ENCODE assay signal across 8 mouse cellular contexts in genomic region chr11:119258572-119259322, GRCm38 (mm10). TPM values are rescaled to one million over a fixed set of nuclear protein-coding genes. Genes with fewer than 3 reads are reported as not detected.
DNase-seq lines count a peak whose midpoint lies in the region; ATAC-seq and TF ChIP-seq lines count a peak whose summit lies in the region.

No protein-coding gene starts in this region.

- DNase-seq in adrenal gland, adult 2 months: peak; percentile 82
- DNase-seq in gastrocnemius, adult 8-10 months (ENCODE audit: low spot score in 2 of 2): peak; percentile 52 to 55
- DNase-seq in layer of hippocampus, postnatal 36 days: peak; percentile 56 to 68
- peak; percentile 88 for DNase-seq in lung, postnatal 10 days
- DNase-seq in ovary, postnatal 14 days (ENCODE audit: low spot score): peak; percentile 54
- peak; percentile 75 for DNase-seq in urinary bladder, postnatal 14 days (ENCODE audit: low spot score)

- H3K9me3 ChIP-seq in hindbrain, embryonic 16.5 days (ENCODE audit: control insufficient read depth, low read length): no peaks in the 10 kb centered on the region

- TF ChIP-seq POLR2A in cortical plate, adult 2 months (IDR thresholded peaks at IDR 0.05; ENCODE audit: extremely low read depth, insufficient read depth, low read length): peak; percentile 26; the same call in 1 of the 2 replicates

- H3K9ac ChIP-seq in hindbrain, embryonic 16.5 days (ENCODE audit: low read depth, low read length): peak overlapping the region; percentile 49

- peak overlapping the region; percentile 55 for H3K4me2 ChIP-seq in hindbrain, embryonic 16.5 days (ENCODE audit: low read length)

- peak; percentile 77 for ATAC-seq in hindbrain, embryonic 16.5 days

- no peak for TF ChIP-seq CTCF in cortical plate, adult 2 months (IDR thresholded peaks at IDR 0.05; ENCODE audit: extremely low read depth, insufficient read depth, low read length)

- H3K27ac ChIP-seq in cortical plate, adult 2 months (ENCODE audit: insufficient read depth, low read length): peak overlapping the region; percentile 41
- H3K27ac ChIP-seq in hindbrain, embryonic 16.5 days (ENCODE audit: low read depth, low read length): peak overlapping the region; percentile 71

- WGBS in hindbrain, embryonic 16.5 days: 62% methylated on average over 23 of the region's 23 CpGs

- no peaks in the 10 kb centered on the region for H3K27me3 ChIP-seq in hindbrain, embryonic 16.5 days (replicated peaks; ENCODE audit: control insufficient read depth, insufficient read depth, low read length)

- no peaks in the 10 kb centered on the region for H3K4me1 ChIP-seq in cortical plate, adult 2 months (ENCODE audit: control insufficient read depth, insufficient read depth, low read length)
- no peaks in the 10 kb centered on the region for H3K4me1 ChIP-seq in hindbrain, embryonic 16.5 days (ENCODE audit: control insufficient read depth, insufficient read depth, low read depth, low read length)

- no peaks in the 10 kb centered on the region for H3K36me3 ChIP-seq in hindbrain, embryonic 16.5 days (ENCODE audit: control insufficient read depth, insufficient read depth, low read length)

- H3K4me3 ChIP-seq in cortical plate, adult 2 months (ENCODE audit: insufficient read depth, low read length): peak overlapping the region; percentile 44
- H3K4me3 ChIP-seq in hindbrain, embryonic 16.5 days (ENCODE audit: low read length): peak overlapping the region; percentile 32

RNA-seq across cellular contexts. Expression of gene Gaa, which starts 8.9 kb away (rescaled TPM):
- 100 to 1,000 TPM; 119 to 123 TPM for total RNA-seq in adrenal gland, adult 2 months (2021)
- polyA plus RNA-seq in adrenal gland, adult 2 months (2012; rRNA removed): 363 and 377 TPM in 2 replicates
- polyA plus RNA-seq in cortical plate, adult 2 months (2012; rRNA removed): 193 and 198 TPM in 2 replicates
- total RNA-seq in gastrocnemius, adult 8-10 months (2022): 100 to 1,000 TPM; 187 to 198 (median 192) TPM
- 121 and 131 TPM in 2 replicates for polyA plus RNA-seq in hindbrain, embryonic 16.5 days (2015; fragmentation: Nextera tagmentation; extraction: Ambion mirVana)
- total RNA-seq in layer of hippocampus, postnatal 36 days (2021): 100 to 1,000 TPM; 294 to 299 TPM

RNA-seq across cellular contexts. Expression of gene Ccdc40, which starts 30.4 kb away (rescaled TPM):
- total RNA-seq in adrenal gland, adult 2 months (2021): under 1 TPM; 0.26 to 0.83 TPM
- polyA plus RNA-seq in adrenal gland, adult 2 months (2012; rRNA removed): 0.34 and 1.1 TPM in 2 replicates
- polyA plus RNA-seq in cortical plate, adult 2 months (2012; rRNA removed): 1.4 TPM in 2 replicates
- total RNA-seq in gastrocnemius, adult 8-10 months (2022): 1 to 10 TPM in 1 of 4 experiments, not detected in 3; 1.3 TPM
- polyA plus RNA-seq in hindbrain, embryonic 16.5 days (2015; fragmentation: Nextera tagmentation; extraction: Ambion mirVana): 16.5 and 17.2 TPM in 2 replicates
- 1 to 10 TPM; 1.6 to 2.3 TPM for total RNA-seq in layer of hippocampus, postnatal 36 days (2021)

RNA-seq across cellular contexts. Expression of gene Tbc1d16, which starts 30.4 kb away (rescaled TPM):
- total RNA-seq in adrenal gland, adult 2 months (2021): 10 to 100 TPM; 12.8 to 24.5 TPM
- 6.2 and 7.3 TPM in 2 replicates for polyA plus RNA-seq in adrenal gland, adult 2 months (2012; rRNA removed)
- polyA plus RNA-seq in cortical plate, adult 2 months (2012; rRNA removed): 15.5 and 17.6 TPM in 2 replicates
- total RNA-seq in gastrocnemius, adult 8-10 months (2022): 10 to 100 TPM; 31.6 to 45.5 (median 40.5) TPM
- 47.9 and 54.9 TPM in 2 replicates for polyA plus RNA-seq in hindbrain, embryonic 16.5 days (2015; fragmentation: Nextera tagmentation; extraction: Ambion mirVana)
- total RNA-seq in layer of hippocampus, postnatal 36 days (2021): 10 to 100 TPM; 47.9 to 50.9 TPM

RNA-seq across cellular contexts. Expression of gene Eif4a3, which starts 41.1 kb away (rescaled TPM):
- 100 to 1,000 TPM; 117 to 126 TPM for total RNA-seq in adrenal gland, adult 2 months (2021)
- 38.7 and 44.4 TPM in 2 replicates for polyA plus RNA-seq in adrenal gland, adult 2 months (2012; rRNA removed)
- polyA plus RNA-seq in cortical plate, adult 2 months (2012; rRNA removed): 99.2 and 101 TPM in 2 replicates
- total RNA-seq in gastrocnemius, adult 8-10 months (2022): 10 to 100 TPM; 30.7 to 53.1 (median 42.8) TPM
- polyA plus RNA-seq in hindbrain, embryonic 16.5 days (2015; fragmentation: Nextera tagmentation; extraction: Ambion mirVana): 241 and 243 TPM in 2 replicates
- 10 to 100 TPM; 89.2 to 91.8 TPM for total RNA-seq in layer of hippocampus, postnatal 36 days (2021)

RNA-seq across cellular contexts. Expression of gene Card14, which starts 48.8 kb away (rescaled TPM):
- 1 to 10 TPM in 1 of 2 experiments, not detected in 1; 1.0 TPM for total RNA-seq in adrenal gland, adult 2 months (2021)
- 0.55 and 1.3 TPM in 2 replicates for polyA plus RNA-seq in adrenal gland, adult 2 months (2012; rRNA removed)
- 0.23 and 0.33 TPM in 2 replicates for polyA plus RNA-seq in cortical plate, adult 2 months (2012; rRNA removed)
- under 1 TPM; 0.10 to 0.25 (median 0.22) TPM for total RNA-seq in gastrocnemius, adult 8-10 months (2022)
- 0.50 and 0.55 TPM in 2 replicates for polyA plus RNA-seq in hindbrain, embryonic 16.5 days (2015; fragmentation: Nextera tagmentation; extraction: Ambion mirVana)
- total RNA-seq in layer of hippocampus, postnatal 36 days (2021): 1 to 10 TPM in 1 of 2 experiments, under 1 TPM in 1; 0.52 to 1.2 TPM

Comparison
In these comparisons a context has a peak if more than half of its experiments do, and no peak if none do; other contexts are left out.
1. Peak in every context shown above with its lines: DNase-seq, ATAC-seq, H3K4me3 ChIP-seq and H3K27ac ChIP-seq.